ENCODE assay signal across 13 mouse cellular contexts in genomic region chr11:75102763-75103339, GRCm38 (mm10).
DNase-seq lines count a peak whose midpoint lies in the region; TF ChIP-seq lines count a peak whose summit lies in the region.
"Had no signal": no experiment of that assay in that cellular context is flagged by ENCODE, and none has a peak within 500 bp of the region (broad histone marks: within the 10 kb centered on the region; RNA-seq: fewer than 3 reads in every experiment).

No protein-coding gene starts in this region.

- no peak overlapping the region for H3K4me3 ChIP-seq in layer of hippocampus, adult 2 months
- H3K4me3 ChIP-seq: erythroblast, embryonic 14.5 days; liver, embryonic 15.5 days; midbrain, embryonic 15.5 days had no signal

- H3K27ac ChIP-seq in layer of hippocampus, adult 2 months, result peak overlapping the region; percentile 81
- H3K27ac ChIP-seq: liver, embryonic 15.5 days; midbrain, embryonic 15.5 days had no signal

- peak; percentile 33 for DNase-seq in cerebellum, adult 11-12 months
- no peak for DNase-seq in cerebellum, adult 11 months
- peak in 1 of 2 experiments; percentile 22 for DNase-seq in layer of hippocampus, adult 2 months (ENCODE audit: low spot score in 2 of 2)
- no peak for DNase-seq in layer of hippocampus, adult 9-10 months (ENCODE audit: low spot score)
- DNase-seq in 3134 (ENCODE audit: extremely low read depth, insufficient read length, low spot score), result peak; percentile 37
- DNase-seq in cerebellum, postnatal 25 days, result peak; percentile 18 to 25
- no peak for DNase-seq in urinary bladder, adult 18-20 months (ENCODE audit: low spot score in 2 of 2)
- no peak for DNase-seq in frontal cortex, postnatal 10 days (ENCODE audit: low spot score in 2 of 2)
- DNase-seq: adrenal gland, adult 2 months; kidney, adult 11 months had no signal

- no peak for TF ChIP-seq CTCF in layer of hippocampus, adult 2 months (conservative IDR thresholded peaks at IDR 0.05)

Comparison
In these comparisons a context has a peak if more than half of its experiments do, and no peak if none do; other contexts are left out.
1. DNase-seq: peak in cerebellum, adult 11-12 months (single experiment), 3134 (single experiment) and cerebellum, postnatal 25 days (2 of 2); none in cerebellum, adult 11 months (single experiment), layer of hippocampus, adult 9-10 months (single experiment), urinary bladder, adult 18-20 months (0 of 2) and frontal cortex, postnatal 10 days (0 of 2).